Mouse (Mus musculus) left cerebral cortex, adult 2 months (tissue): ENCODE results near the gene Cav3. TPM values are rescaled to one million over a fixed set of nuclear protein-coding genes. Genes with fewer than 3 reads are reported as not detected.

Source experiments
- DNase-seq, 2 experiments: peaks; one replicate each; pipeline ENCODE4 v3.0.0; 2021 to 2022; ENCODE audit warnings: low spot score in 2 of 2, mixed read lengths in 1 of 2; ENCODE audit errors: extremely low spot score in 1 of 2
- H3K27ac ChIP-seq: fragments of 200-600 bp; 2 replicates; pipeline ENCODE4 v1.8.1; 2022
- H3K4me3 ChIP-seq: fragments of 200-600 bp; 2 replicates; pipeline ENCODE4 v1.8.1; 2022
- CTCF ChIP-seq: fragments of 200-600 bp; IDR thresholded peaks from 2 replicates; pipeline ENCODE4 v1.8.1; 2022; ENCODE audit warnings: antibody characterized with exemption, mild to moderate bottlenecking, moderate library complexity
- intact Hi-C: fragments of 180-260 bp; cut with DNase I; formaldehyde crosslinking; loops from one replicate; pipeline ENCODE4 v1.15.1; 2025
- total RNA-seq, 2 experiments: library from RNA; stranded (reverse); gene quantifications; 2 replicates each; pipeline ENCODE4 v1.2.3; 2021

The Cav3 gene
- total RNA-seq, 2 experiments from 2014 or later: 0.30 TPM; not detected in 1

GRCm38 (mm10) chr6:112484316-112484715 lies 25.0 kb downstream of the Cav3 start:
- intact Hi-C loops: loop anchor here (1.0 to 2.0 kb wide), 2 partner anchors 77 to 120 kb away; no protein-coding TSS in a partner anchor
- TF ChIP-seq CTCF: peak; percentile 70
- no peak overlapping the region for H3K4me3 ChIP-seq
- peak; percentile 45 to 56 for DNase-seq
- H3K27ac ChIP-seq: no peak overlapping the region

DNA sequence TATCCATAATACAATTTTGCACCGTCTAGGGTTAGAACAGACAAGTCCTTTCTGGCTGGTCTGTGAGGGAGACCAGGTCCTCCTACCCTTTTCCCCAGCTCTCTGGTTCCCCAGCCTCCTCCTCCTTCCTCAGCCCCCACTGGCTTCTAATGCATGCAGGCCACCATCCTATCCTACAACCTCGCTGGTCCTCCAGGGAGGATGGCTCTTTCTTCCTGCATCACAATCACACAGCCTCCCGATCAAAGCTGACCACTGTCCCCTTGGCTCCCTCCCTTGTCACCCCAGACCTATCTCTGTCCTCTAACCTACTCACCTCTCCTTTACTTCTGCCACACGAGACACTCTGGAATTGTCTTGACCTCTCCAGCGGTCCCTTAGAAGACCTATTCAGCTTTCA lies 28.7 kb downstream of the Cav3 start:
- intact Hi-C loops: loop anchor here (5.0 kb wide), 1 partner anchor 281 kb away; no protein-coding TSS in a partner anchor
- DNase-seq: no peak
- TF ChIP-seq CTCF: no peak
- H3K4me3 ChIP-seq: no peak overlapping the region
- H3K27ac ChIP-seq: no peak overlapping the region

DNA sequence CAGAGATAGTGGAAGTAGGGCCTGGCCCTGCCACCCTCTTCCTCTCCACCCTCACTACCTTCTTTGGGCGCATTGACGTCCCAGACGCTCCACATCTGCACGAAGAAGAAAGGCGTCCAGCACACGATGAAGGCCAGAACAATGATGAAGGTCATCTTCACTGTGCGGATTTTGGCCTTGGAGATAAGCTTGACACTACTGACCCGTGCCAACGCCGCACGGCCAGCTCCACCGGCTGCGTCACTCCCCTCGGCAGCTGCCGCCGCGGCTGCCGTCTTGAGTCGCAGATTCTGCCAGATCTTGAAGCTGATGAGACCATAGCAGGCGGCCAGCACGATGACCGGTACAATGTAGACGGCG lies 29.5 kb downstream of the Cav3 start:
- DNase-seq: no peak
- Histone ChIP-seq H3K27ac (no peak overlapping the region), H3K4me3 (peak overlapping the region; percentile 37)
- TF ChIP-seq CTCF: no peak
- intact Hi-C loops: loop anchor here (5.0 kb wide), 1 partner anchor 282 kb away; no protein-coding TSS in a partner anchor

DNA sequence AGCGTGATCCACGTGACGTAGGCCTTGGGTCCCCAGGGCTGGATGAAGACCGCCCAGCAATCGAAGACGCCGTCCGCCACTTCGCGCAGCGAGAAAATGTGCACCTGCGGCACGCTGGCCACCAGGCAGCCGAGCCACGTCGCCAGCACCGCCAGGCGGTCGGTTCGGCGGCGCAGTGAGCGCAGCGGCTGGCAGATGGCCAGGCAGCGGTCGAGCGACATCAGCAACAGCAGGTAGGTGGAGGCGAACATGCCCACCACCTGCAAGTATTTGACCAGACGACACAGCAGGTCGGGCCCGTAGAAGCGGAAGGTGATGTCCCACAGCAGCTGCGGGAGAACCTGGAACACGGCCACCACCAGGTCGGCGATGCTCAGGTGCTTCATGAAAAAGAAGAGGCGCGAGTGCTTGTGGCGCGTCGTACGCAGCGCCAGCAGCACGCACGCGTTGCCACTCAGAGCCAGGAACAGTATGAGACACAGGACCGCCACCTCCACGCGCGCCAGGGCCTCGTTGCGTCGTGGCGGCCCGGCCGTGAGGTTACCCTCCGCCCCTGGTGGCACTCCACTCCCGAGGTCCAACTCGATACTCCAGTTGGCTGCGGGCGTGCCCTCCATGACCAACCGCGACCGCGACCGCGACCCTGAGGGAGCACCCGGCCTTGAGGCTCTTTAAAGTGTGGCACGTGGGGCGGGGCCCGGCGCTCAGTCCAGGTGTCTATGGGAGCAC lies 30.0 kb downstream of the Cav3 start:
- intact Hi-C loops: loop anchor here (5.0 kb wide), 1 partner anchor 282 kb away; no protein-coding TSS in a partner anchor

DNA sequence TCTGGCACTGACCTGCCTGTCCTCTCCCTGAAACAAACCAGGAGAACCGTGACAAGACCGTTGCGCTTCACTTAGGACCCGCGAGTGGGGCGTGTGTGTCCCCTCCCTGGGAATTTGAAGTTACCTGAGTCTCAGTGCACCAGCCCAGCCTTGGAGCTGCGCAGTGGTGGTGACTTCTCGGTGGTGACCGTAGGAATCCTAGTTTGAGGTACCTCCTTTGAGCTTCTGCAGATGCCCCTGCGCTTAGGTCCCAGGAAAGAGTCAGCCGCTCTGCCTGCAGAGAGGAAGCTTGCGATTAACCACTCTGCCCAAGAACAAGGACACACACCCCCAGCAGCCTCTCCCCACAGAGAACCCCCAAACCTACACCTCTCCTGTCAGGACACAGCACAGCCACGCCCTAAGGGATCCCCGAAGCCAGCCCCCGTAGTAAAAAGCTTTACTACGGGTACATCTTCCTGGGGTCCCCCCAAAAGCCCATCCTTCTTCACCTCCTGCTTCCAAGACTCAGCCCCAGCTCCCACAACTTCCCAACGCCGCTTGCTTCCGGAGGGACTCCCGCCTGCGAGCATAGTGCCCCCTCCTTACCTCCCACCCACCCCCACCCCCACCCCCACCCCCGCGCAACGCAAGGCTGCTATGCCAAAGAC lies 30.7 kb downstream of the Cav3 start, which contains the start of gene Oxtr:
Oxtr (minus strand) TSS at position 34 of the 650 bp plus-strand sequence.
- DNase-seq: no peak
- Histone ChIP-seq H3K27ac (no peak within 1 kb of the TSS), H3K4me3 (peak within 1 kb of the TSS; percentile 37)
- TF ChIP-seq CTCF: no peak
- intact Hi-C loops: loop anchor here (5.0 kb wide), 3 partner anchors 197 to 512 kb away; no protein-coding TSS in a partner anchor

More for the DNA sequence above, 30.0 kb downstream of the Cav3 start:
- Histone ChIP-seq H3K4me3 (peak overlapping the region; percentile 37), H3K27ac (no peak overlapping the region)
- TF ChIP-seq CTCF: peak; percentile 14
- DNase-seq: peak; percentile 32 to 37

- peak; percentile 99 for TF ChIP-seq CTCF
- intact Hi-C loops: loop anchor here (5.0 kb wide), 2 partner anchors 197 to 512 kb away; no protein-coding TSS in a partner anchor
- peak overlapping the region; percentile 19 for H3K4me3 ChIP-seq
- H3K27ac ChIP-seq: no peak overlapping the region
- DNase-seq: peak; percentile 82 to 92
These were observed 31.4 kb downstream of the Cav3 start for GRCm38 (mm10) chr6:112490625-112491242.

DNA sequence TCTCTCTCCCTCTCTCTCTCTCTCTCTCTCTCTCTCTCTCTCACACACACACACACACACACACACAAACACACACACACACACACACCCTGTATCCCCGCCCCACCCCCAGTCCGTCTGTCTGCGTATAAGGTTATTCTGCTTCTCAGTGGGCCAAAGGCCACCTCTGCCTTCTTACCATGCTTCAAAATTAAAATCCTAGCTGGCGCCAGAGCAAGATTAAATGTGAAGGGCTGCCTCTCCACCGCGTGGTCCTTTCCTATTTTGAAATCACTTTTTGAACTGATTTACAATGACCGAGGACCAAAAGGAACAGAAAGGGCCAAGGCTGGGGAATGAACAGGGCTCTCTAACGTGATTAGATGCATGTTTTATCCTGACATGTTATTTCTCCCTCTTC lies 32.2 kb downstream of the Cav3 start:
- Histone ChIP-seq H3K27ac (no peak overlapping the region), H3K4me3 (no peak overlapping the region)
- DNase-seq: no peak
- no peak for TF ChIP-seq CTCF
- intact Hi-C loops: loop anchor here (5.0 kb wide), 2 partner anchors 196 to 511 kb away; no protein-coding TSS in a partner anchor

DNA sequence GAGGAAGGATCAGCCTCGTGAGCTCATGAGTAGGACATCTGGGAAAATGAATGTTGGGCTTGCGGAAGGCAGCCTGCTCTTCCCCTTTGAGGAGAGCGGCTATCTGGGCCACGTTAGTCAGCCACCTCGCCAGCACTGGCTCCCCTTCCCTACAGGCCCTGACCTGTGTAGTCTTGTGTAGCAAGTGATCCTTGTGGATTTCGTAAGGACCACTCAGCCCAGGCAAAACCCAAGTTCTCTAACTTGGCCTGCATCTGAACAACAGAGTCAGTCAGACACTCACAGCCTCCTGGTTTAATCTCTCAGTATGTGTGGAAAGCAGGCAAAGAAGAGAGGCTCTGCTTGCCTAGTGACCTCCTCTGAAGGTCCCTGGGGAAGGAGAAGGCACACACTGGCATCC lies 33.4 kb downstream of the Cav3 start:
- no peak for DNase-seq
- Histone ChIP-seq H3K4me3 (no peak overlapping the region), H3K27ac (no peak overlapping the region)
- no peak for TF ChIP-seq CTCF
- intact Hi-C loops: loop anchor here (5.0 kb wide), 2 partner anchors 195 to 510 kb away; no protein-coding TSS in a partner anchor

DNA sequence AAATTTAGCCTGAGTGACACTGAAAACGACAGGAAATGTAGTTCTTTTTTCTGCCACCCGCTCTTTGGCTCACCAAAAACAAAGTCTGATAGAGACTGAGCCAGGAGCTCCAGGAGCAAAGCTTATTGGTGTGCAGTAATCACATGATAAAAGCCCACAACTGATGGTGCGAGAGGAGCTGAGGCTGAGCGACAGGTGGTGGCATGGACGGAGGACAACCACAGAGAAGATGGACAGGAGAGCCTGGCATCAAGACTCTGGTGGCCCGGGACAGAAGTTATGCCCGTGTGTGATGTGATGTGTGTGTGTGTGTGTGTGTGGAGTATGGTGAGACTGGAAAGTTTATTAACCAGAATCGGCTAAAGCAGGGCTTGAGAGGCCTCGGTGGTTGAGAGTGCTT lies 34.1 kb downstream of the Cav3 start:
- no peak for TF ChIP-seq CTCF
- no peak for DNase-seq
- intact Hi-C loops: loop anchor here (5.0 kb wide), 2 partner anchors 194 to 509 kb away; no protein-coding TSS in a partner anchor
- Histone ChIP-seq H3K27ac (no peak overlapping the region), H3K4me3 (no peak overlapping the region)

GRCm38 (mm10) chr6:112494620-112495081 lies 35.3 kb downstream of the Cav3 start:
- no peak overlapping the region for H3K27ac ChIP-seq
- intact Hi-C loops: loop anchor here (5.0 kb wide), 2 partner anchors 193 to 508 kb away; no protein-coding TSS in a partner anchor
- no peak for DNase-seq
- no peak overlapping the region for H3K4me3 ChIP-seq
- TF ChIP-seq CTCF: peak; percentile 8

- no peak overlapping the region for H3K27ac ChIP-seq
- DNase-seq: no peak
- intact Hi-C loops: no loop called here
- no peak overlapping the region for H3K4me3 ChIP-seq
- TF ChIP-seq CTCF: no peak
These were observed 35.9 kb downstream of the Cav3 start for GRCm38 (mm10) chr6:112495219-112495618.
